Mouse (Mus musculus): Measurements from ENCODE around the gene Aldh1a1. TPM values are rescaled to one million over a fixed set of nuclear protein-coding genes. Genes with fewer than 3 reads are reported as not detected.

Gene Aldh1a1
- polyA plus RNA-seq, 1 experiment from 2014 or later, result 4.1 TPM

DNA sequence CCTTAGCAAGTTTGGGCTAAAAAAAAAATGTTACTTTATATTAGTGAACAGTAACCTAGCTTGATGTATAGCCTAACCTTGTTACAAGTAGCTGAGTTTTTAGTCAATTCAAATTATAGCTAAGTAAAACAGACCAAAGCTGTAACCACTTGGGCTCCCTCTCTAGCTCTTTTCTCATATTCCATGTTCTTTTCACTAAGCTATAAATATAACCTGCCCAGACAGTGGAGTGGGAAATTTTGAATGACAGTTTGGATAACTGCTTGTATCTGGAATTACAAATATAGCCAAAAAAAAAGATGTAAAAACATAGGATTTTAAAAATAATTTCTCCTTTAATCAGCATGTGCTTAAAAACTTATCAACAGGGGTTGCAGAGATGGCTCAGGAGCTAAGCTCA lies 12.8 kb downstream of the Aldh1a1 start:
- DNase-seq (ENCODE audit: low spot score) (no peak), ATAC-seq (replicated peaks; ENCODE audit: low FRiP score, low read depth) (no peak)
- H3K36me3 ChIP-seq (ENCODE audit: insufficient read depth, low read length), result no peaks in the 10 kb centered on the region
- no peak overlapping the region for H3K4me3 ChIP-seq (replicated peaks; ENCODE audit: low read depth, low read length)
- no peak overlapping the region for H3K4me2 ChIP-seq (ENCODE audit: low read length)
- H3K27me3 ChIP-seq (ENCODE audit: insufficient read depth, low read length), result no peaks in the 10 kb centered on the region
- no peak overlapping the region for H3K27ac ChIP-seq
- H3K9ac ChIP-seq (ENCODE audit: low read depth, low read length), result no peak overlapping the region
- H3K4me1 ChIP-seq (replicated peaks; ENCODE audit: insufficient read depth, low read length), result no peaks in the 10 kb centered on the region
- no peaks in the 10 kb centered on the region for H3K9me3 ChIP-seq (replicated peaks; ENCODE audit: low read length)
- no peak for TF ChIP-seq CTCF (IDR thresholded peaks at IDR 0.05; ENCODE audit: low read depth)

DNA sequence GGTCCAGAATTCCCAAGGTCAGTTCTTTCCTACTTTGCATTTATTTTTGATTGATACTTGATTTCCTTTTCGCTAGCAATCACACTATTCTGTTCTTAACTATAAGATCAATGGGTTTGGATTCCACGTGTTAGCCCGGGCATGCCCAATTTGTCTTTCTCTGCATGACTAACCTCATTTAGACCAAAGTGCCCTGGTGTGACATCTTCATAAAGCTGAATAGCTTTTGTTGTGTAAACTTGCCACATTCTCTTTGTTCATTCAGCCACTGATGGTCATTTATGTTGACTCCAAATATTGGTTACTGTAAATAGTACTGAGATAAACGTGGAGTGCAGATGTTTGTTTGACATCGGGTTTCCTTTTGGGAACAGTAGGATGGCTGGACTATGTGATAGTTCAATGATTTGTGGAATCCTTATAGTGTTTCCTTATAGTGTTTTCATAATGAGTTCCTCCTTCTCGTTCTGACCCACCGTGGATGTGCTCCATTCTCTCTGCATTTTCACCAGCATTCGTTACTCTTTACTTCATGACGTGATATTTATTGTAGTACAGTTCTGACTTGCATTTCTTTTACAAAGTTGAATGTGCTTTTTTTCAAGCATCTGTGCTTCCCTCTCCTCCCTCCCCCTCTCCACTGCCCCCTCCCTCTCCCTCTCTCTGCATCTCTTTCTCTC lies 14.6 kb downstream of the Aldh1a1 start:
- Histone ChIP-seq H3K27me3 (ENCODE audit: insufficient read depth, low read length) (no peaks in the 10 kb centered on the region), H3K27ac (no peak overlapping the region), H3K9me3 (replicated peaks; ENCODE audit: low read length) (no peaks in the 10 kb centered on the region), H3K4me2 (ENCODE audit: low read length) (no peak overlapping the region), H3K4me3 (replicated peaks; ENCODE audit: low read depth, low read length) (no peak overlapping the region), H3K4me1 (replicated peaks; ENCODE audit: insufficient read depth, low read length) (no peaks in the 10 kb centered on the region), H3K9ac (ENCODE audit: low read depth, low read length) (no peak overlapping the region), H3K36me3 (ENCODE audit: insufficient read depth, low read length) (no peaks in the 10 kb centered on the region)
- DNase-seq (ENCODE audit: low spot score) (no peak), ATAC-seq (replicated peaks; ENCODE audit: low FRiP score, low read depth) (no peak)
- no peak for TF ChIP-seq CTCF (IDR thresholded peaks at IDR 0.05; ENCODE audit: low read depth)
- WGBS, result 53% methylated on average over 9 of the region's 9 CpGs

DNA sequence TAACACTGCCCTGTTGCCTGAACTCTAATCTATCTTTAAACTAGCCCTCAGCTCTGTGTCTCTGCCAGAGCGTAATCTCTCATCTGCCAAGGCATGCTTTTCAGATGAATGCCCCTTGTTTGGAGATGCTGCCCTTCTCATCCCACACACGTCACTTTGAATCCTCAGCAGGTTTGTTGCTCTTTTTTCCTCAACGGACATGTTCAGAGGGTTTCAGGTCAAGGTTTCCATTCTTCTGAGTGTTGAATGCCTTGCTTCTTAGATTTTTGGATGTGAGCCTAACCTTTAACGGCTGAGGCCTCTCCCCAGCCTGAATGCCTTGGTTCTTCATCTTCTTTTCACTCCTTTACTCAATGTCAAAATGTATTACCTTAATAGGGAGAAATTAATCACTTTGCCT lies 16.1 kb downstream of the Aldh1a1 start:
- H3K27me3 ChIP-seq (ENCODE audit: insufficient read depth, low read length), result no peaks in the 10 kb centered on the region
- no peaks in the 10 kb centered on the region for H3K4me1 ChIP-seq (replicated peaks; ENCODE audit: insufficient read depth, low read length)
- whole genome bisulfite sequencing, result 43% methylated on average over 4 of the region's 4 CpGs
- no peak for DNase-seq (ENCODE audit: low spot score)
- H3K4me2 ChIP-seq (ENCODE audit: low read length), result no peak overlapping the region
- TF ChIP-seq CTCF (IDR thresholded peaks at IDR 0.05; ENCODE audit: low read depth), result no peak
- ATAC-seq (replicated peaks; ENCODE audit: low FRiP score, low read depth), result no peak
- H3K27ac ChIP-seq, result no peak overlapping the region
- no peak overlapping the region for H3K4me3 ChIP-seq (replicated peaks; ENCODE audit: low read depth, low read length)
- H3K9me3 ChIP-seq (replicated peaks; ENCODE audit: low read length), result no peaks in the 10 kb centered on the region
- H3K9ac ChIP-seq (ENCODE audit: low read depth, low read length), result no peak overlapping the region
- H3K36me3 ChIP-seq (ENCODE audit: insufficient read depth, low read length), result no peaks in the 10 kb centered on the region

DNA sequence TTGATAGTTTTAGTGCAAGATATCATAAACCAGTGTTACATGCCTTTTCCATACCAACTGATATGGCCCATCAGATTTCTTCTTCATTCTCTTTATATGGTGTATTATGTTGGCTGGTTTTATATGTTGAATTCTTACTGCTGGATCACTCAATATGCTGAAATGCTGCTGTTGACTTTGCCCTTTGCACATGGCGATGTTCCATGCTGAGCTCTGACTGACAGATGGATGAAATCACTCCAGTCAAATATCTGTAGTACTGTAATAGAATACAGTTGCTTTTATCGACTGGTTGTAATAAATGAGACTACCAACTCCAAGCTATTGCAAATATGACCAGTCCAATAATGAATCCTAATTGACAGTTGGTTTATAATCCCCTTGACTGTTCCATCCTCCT lies 19.5 kb downstream of the Aldh1a1 start:
- Histone ChIP-seq H3K9me3 (replicated peaks; ENCODE audit: low read length) (no peaks in the 10 kb centered on the region), H3K27me3 (ENCODE audit: insufficient read depth, low read length) (no peaks in the 10 kb centered on the region), H3K27ac (no peak overlapping the region), H3K4me2 (ENCODE audit: low read length) (no peak overlapping the region), H3K9ac (ENCODE audit: low read depth, low read length) (no peak overlapping the region), H3K4me3 (replicated peaks; ENCODE audit: low read depth, low read length) (no peak overlapping the region), H3K4me1 (replicated peaks; ENCODE audit: insufficient read depth, low read length) (no peaks in the 10 kb centered on the region), H3K36me3 (ENCODE audit: insufficient read depth, low read length) (no peaks in the 10 kb centered on the region)
- ATAC-seq (replicated peaks; ENCODE audit: low FRiP score, low read depth) (no peak), DNase-seq (ENCODE audit: low spot score) (no peak)
- WGBS, result 77% methylated on average over 2 of the region's 2 CpGs
- TF ChIP-seq CTCF (IDR thresholded peaks at IDR 0.05; ENCODE audit: low read depth), result no peak

- no peaks in the 10 kb centered on the region for H3K9me3 ChIP-seq (replicated peaks; ENCODE audit: low read length)
- no peak for TF ChIP-seq CTCF (IDR thresholded peaks at IDR 0.05; ENCODE audit: low read depth)
- H3K9ac ChIP-seq (ENCODE audit: low read depth, low read length), result no peak overlapping the region
- H3K4me2 ChIP-seq (ENCODE audit: low read length), result no peak overlapping the region
- DNase-seq (ENCODE audit: low spot score) (no peak), ATAC-seq (replicated peaks; ENCODE audit: low FRiP score, low read depth) (no peak)
- no peaks in the 10 kb centered on the region for H3K27me3 ChIP-seq (ENCODE audit: insufficient read depth, low read length)
- H3K4me3 ChIP-seq (replicated peaks; ENCODE audit: low read depth, low read length), result no peak overlapping the region
- 72% methylated on average over 2 of the region's 2 CpGs for WGBS
- H3K4me1 ChIP-seq (replicated peaks; ENCODE audit: insufficient read depth, low read length), result no peaks in the 10 kb centered on the region
- H3K27ac ChIP-seq, result no peak overlapping the region
- no peaks in the 10 kb centered on the region for H3K36me3 ChIP-seq (ENCODE audit: insufficient read depth, low read length)
Observed at GRCm38 (mm10) chr19:20513181-20513580, 20.7 kb downstream of the Aldh1a1 start.

GRCm38 (mm10) chr19:20513688-20514361 lies 21.3 kb downstream of the Aldh1a1 start:
- DNase-seq (ENCODE audit: low spot score), result peak; percentile 2
- no peak for TF ChIP-seq CTCF (IDR thresholded peaks at IDR 0.05; ENCODE audit: low read depth)
- no peaks in the 10 kb centered on the region for H3K9me3 ChIP-seq (replicated peaks; ENCODE audit: low read length)
- H3K4me1 ChIP-seq (replicated peaks; ENCODE audit: insufficient read depth, low read length), result no peaks in the 10 kb centered on the region
- ATAC-seq (replicated peaks; ENCODE audit: low FRiP score, low read depth), result no peak
- no peak overlapping the region for H3K4me3 ChIP-seq (replicated peaks; ENCODE audit: low read depth, low read length)
- no peaks in the 10 kb centered on the region for H3K27me3 ChIP-seq (ENCODE audit: insufficient read depth, low read length)
- no peak overlapping the region for H3K4me2 ChIP-seq (ENCODE audit: low read length)
- no peaks in the 10 kb centered on the region for H3K36me3 ChIP-seq (ENCODE audit: insufficient read depth, low read length)
- no peak overlapping the region for H3K27ac ChIP-seq
- WGBS, result 48% methylated on average over 6 of the region's 6 CpGs
- no peak overlapping the region for H3K9ac ChIP-seq (ENCODE audit: low read depth, low read length)
